Mouse (Mus musculus): Measurements from ENCODE around the gene Pacrg.

Pacrg gene

GRCm38 (mm10) chr17:10496066-10496465 is 344.0 kb downstream of the Pacrg start:
- DNase-seq (ENCODE audit: low spot score in 2 of 2): no peak

GRCm38 (mm10) chr17:10495588-10495987 is 344.5 kb downstream of the Pacrg start:
- no peak for DNase-seq (ENCODE audit: low spot score in 2 of 2)

- peak in 1 of 2 experiments; percentile 43 for DNase-seq (ENCODE audit: low spot score in 2 of 2)
Measured at GRCm38 (mm10) chr17:10493124-10493523, 347.0 kb downstream of the Pacrg start.

- no peak for DNase-seq (ENCODE audit: low spot score in 2 of 2)
Measured at GRCm38 (mm10) chr17:10490374-10491169, 349.5 kb downstream of the Pacrg start.

GRCm38 (mm10) chr17:10488873-10489272 is 351.2 kb downstream of the Pacrg start:
- DNase-seq (ENCODE audit: low spot score in 2 of 2): no peak

GRCm38 (mm10) chr17:10483945-10484546 is 356.1 kb downstream of the Pacrg start:
- DNase-seq (ENCODE audit: low spot score in 2 of 2): no peak

- no peak for DNase-seq (ENCODE audit: low spot score in 2 of 2)
Measured at GRCm38 (mm10) chr17:10481081-10481480, 359.0 kb downstream of the Pacrg start.

- DNase-seq (ENCODE audit: low spot score in 2 of 2): no peak
Measured at GRCm38 (mm10) chr17:10479020-10479707, 360.9 kb downstream of the Pacrg start.

- DNase-seq (ENCODE audit: low spot score in 2 of 2): no peak
Measured at GRCm38 (mm10) chr17:10478377-10478776, 361.7 kb downstream of the Pacrg start.

- DNase-seq (ENCODE audit: low spot score in 2 of 2): no peak
Measured at GRCm38 (mm10) chr17:10476807-10477206, 363.3 kb downstream of the Pacrg start.

- no peak for DNase-seq (ENCODE audit: low spot score in 2 of 2)
Measured at GRCm38 (mm10) chr17:10474972-10475371, 365.1 kb downstream of the Pacrg start.

GRCm38 (mm10) chr17:10473826-10474384 is 366.2 kb downstream of the Pacrg start:
- no peak for DNase-seq (ENCODE audit: low spot score in 2 of 2)

- DNase-seq (ENCODE audit: low spot score in 2 of 2): no peak
Measured at GRCm38 (mm10) chr17:10473175-10473574, 366.9 kb downstream of the Pacrg start.

- no peak for DNase-seq (ENCODE audit: low spot score in 2 of 2)
Measured at GRCm38 (mm10) chr17:10469874-10470568, 370.1 kb downstream of the Pacrg start.

- no peak for DNase-seq (ENCODE audit: low spot score in 2 of 2)
Measured at GRCm38 (mm10) chr17:10467102-10467501, 373.0 kb downstream of the Pacrg start.

GRCm38 (mm10) chr17:10465467-10465866 is 374.6 kb downstream of the Pacrg start:
- no peak for DNase-seq (ENCODE audit: low spot score in 2 of 2)

GRCm38 (mm10) chr17:10464700-10465099 is 375.4 kb downstream of the Pacrg start:
- DNase-seq (ENCODE audit: low spot score in 2 of 2): no peak

- peak in 1 of 2 experiments; percentile 6 for DNase-seq (ENCODE audit: low spot score in 2 of 2)
Measured at GRCm38 (mm10) chr17:10463626-10464025, 376.5 kb downstream of the Pacrg start.

- DNase-seq (ENCODE audit: low spot score in 2 of 2): no peak
Measured at GRCm38 (mm10) chr17:10460916-10461315, 379.2 kb downstream of the Pacrg start.

GRCm38 (mm10) chr17:10458743-10459142 is 381.4 kb downstream of the Pacrg start:
- no peak for DNase-seq (ENCODE audit: low spot score in 2 of 2)

- no peak for DNase-seq (ENCODE audit: low spot score in 2 of 2)
Measured at GRCm38 (mm10) chr17:10456409-10456808, 383.7 kb downstream of the Pacrg start.

GRCm38 (mm10) chr17:10455961-10456360 is 384.1 kb downstream of the Pacrg start:
- no peak for DNase-seq (ENCODE audit: low spot score in 2 of 2)
